Comparison of ENCODE assay signal across 22 mouse cellular contexts in genomic region chr5:17174562-17174961, GRCm38 (mm10).
A peak's percentile ranks its signal among the peaks of the same experiment; 100 is the strongest.
DNase-seq lines count a peak whose midpoint lies in the region; ATAC-seq and TF ChIP-seq lines count a peak whose summit lies in the region.
"Had no signal": no experiment of that assay in that cellular context is flagged by ENCODE, and none has a peak within 500 bp of the region (broad histone marks: within the 10 kb centered on the region; RNA-seq: fewer than 3 reads in every experiment).

No protein-coding gene starts in this region.

- H3K27ac ChIP-seq in intestine, embryonic 15.5 days, result no peak overlapping the region
- H3K27ac ChIP-seq: embryonic facial prominence, embryonic 10.5 days; forebrain, embryonic 13.5 days; heart, embryonic 10.5 days; hindbrain, embryonic 13.5 days; hindbrain, postnatal 0 days had no signal

- no peaks in the 10 kb centered on the region for H3K36me3 ChIP-seq in intestine, embryonic 15.5 days
- no peaks in the 10 kb centered on the region for H3K36me3 ChIP-seq in myocyte (ENCODE audit: control insufficient read depth, insufficient read depth)
- H3K36me3 ChIP-seq: embryonic facial prominence, embryonic 10.5 days; G1E; heart, embryonic 10.5 days; hindbrain, embryonic 13.5 days had no signal

- H3K79me2 ChIP-seq in myocyte (ENCODE audit: control insufficient read depth, insufficient read depth), result no peaks in the 10 kb centered on the region

- H3K4me1 ChIP-seq in intestine, embryonic 15.5 days (replicated peaks), result no peaks in the 10 kb centered on the region
- H3K4me1 ChIP-seq: embryonic facial prominence, embryonic 10.5 days; forebrain, embryonic 13.5 days; heart, embryonic 10.5 days; hindbrain, embryonic 13.5 days had no signal

- no peak overlapping the region for H3K9ac ChIP-seq in intestine, embryonic 15.5 days
- H3K9ac ChIP-seq: forebrain, embryonic 13.5 days; hindbrain, embryonic 13.5 days had no signal

- peak; percentile 82 for ATAC-seq in intestine, embryonic 15.5 days
- ATAC-seq: activated CD4-positive, CD25-positive, alpha-beta regulatory T cell, adult 4 months; CD4-positive, CD25-positive, alpha-beta regulatory T cell, adult 4 months; forebrain, embryonic 13.5 days; hindbrain, postnatal 0 days had no signal

- no peak overlapping the region for H3ac ChIP-seq in myocyte (ENCODE audit: control insufficient read depth, insufficient read length)

- no peak overlapping the region for H3K4me3 ChIP-seq in intestine, embryonic 15.5 days (replicated peaks)
- no peak overlapping the region for H3K4me3 ChIP-seq in myocyte
- H3K4me3 ChIP-seq: embryonic facial prominence, embryonic 10.5 days; forebrain, embryonic 13.5 days; heart, embryonic 10.5 days; hindbrain, embryonic 13.5 days had no signal

- no peak overlapping the region for H3K4me2 ChIP-seq in intestine, embryonic 15.5 days (replicated peaks)
- H3K4me2 ChIP-seq in myocyte (ENCODE audit: low read depth), result no peak overlapping the region
- H3K4me2 ChIP-seq: forebrain, embryonic 13.5 days; hindbrain, embryonic 13.5 days had no signal

- WGBS in intestine, embryonic 15.5 days, result 75% methylated on average over 2 of the region's 2 CpGs

- H3K27me3 ChIP-seq in intestine, embryonic 15.5 days (replicated peaks), result no peaks in the 10 kb centered on the region
- H3K27me3 ChIP-seq in myocyte (ENCODE audit: control insufficient read depth, insufficient read depth, insufficient read length), result no peaks in the 10 kb centered on the region
- H3K27me3 ChIP-seq: forebrain, embryonic 13.5 days; hindbrain, embryonic 13.5 days had no signal

- H3K9me3 ChIP-seq in intestine, embryonic 15.5 days, result no peaks in the 10 kb centered on the region
- H3K9me3 ChIP-seq: embryonic facial prominence, embryonic 10.5 days; forebrain, embryonic 13.5 days; G1E; heart, embryonic 10.5 days; hindbrain, embryonic 13.5 days had no signal

- TF ChIP-seq POLR2A in myocyte (IDR thresholded peaks at IDR 0.05; ENCODE audit: insufficient read length, low read depth), result no peak

- intact Hi-C loops in left cerebral cortex, postnatal 4 days (cut with DNase I), result no loop called here

- DNase-seq in 3T3-L1 (ENCODE audit: low read depth, low spot score), result peak; percentile 70
- peak; percentile 14 for DNase-seq in Muller cell, postnatal 12 days (ENCODE audit: inconsistent ontology term)
- no peak for DNase-seq in left cerebral cortex, postnatal 4 days
- no peak for DNase-seq in gastrocnemius, adult 18-20 months (ENCODE audit: low spot score)
- DNase-seq: adrenal gland, adult 2 months; adrenal gland, postnatal 25 days; B cell, adult 2 months; cerebellum, adult 18-20 months; cerebellum, adult 9-11 months; gastrocnemius, postnatal 25 days; heart, adult 18-20 months; heart, postnatal 10 days had no signal

TF ChIP-seq in myocyte, 11 proteins besides CTCF, POLR2A, EP300 and RAD21:
- TF ChIP-seq POLR2AphosphoS2 (IDR thresholded peaks at IDR 0.05; ENCODE audit: insufficient read length, low read depth), result no peak
- peak; percentile 53; the same call in 1 of the 2 replicates for TF ChIP-seq CEBPB (IDR thresholded peaks at IDR 0.05; ENCODE audit: insufficient read depth, poor library complexity, severe bottlenecking)

Comparison
In these comparisons a context has a peak if more than half of its experiments do, and no peak if none do; other contexts are left out.
1. DNase-seq: peak in 3T3-L1 (single experiment) and Muller cell, postnatal 12 days (single experiment); none in left cerebral cortex, postnatal 4 days (single experiment) and gastrocnemius, adult 18-20 months (single experiment).